Mouse (Mus musculus) erythroblast, embryonic 14.5 days (primary cell): ENCODE results near the gene Leng1.

Experiments used
- GATA1 ChIP-seq: IDR thresholded peaks from 2 replicates; pipeline ENCODE4 v1.6.1; 2012; ENCODE audit warnings: low read length, inconsistent platforms, mixed read lengths
- TAL1 ChIP-seq: IDR thresholded peaks from 3 replicates; pipeline ENCODE4 v1.6.1; 2012; ENCODE audit warnings: low read length, inconsistent platforms, mixed read lengths

GRCm38 (mm10) chr7:3643843-3644242 is 21.8 kb downstream of the Leng1 start:
- TF ChIP-seq GATA1 (no peak), TAL1 (no peak)
